Mouse (Mus musculus) liver, postnatal 0 days (tissue): ENCODE measurements around the gene Lad1.

Experiments
- CTCF ChIP-seq: sonication (generic); IDR thresholded peaks from 2 replicates; pipeline ENCODE4 v1.5.1; 2016; ENCODE audit warnings: antibody characterized with exemption, low read depth
- EP300 ChIP-seq: IDR thresholded peaks from 2 replicates; pipeline ENCODE4 v1.6.1; 2016; ENCODE audit warnings: antibody characterized with exemption, low read depth, mild to moderate bottlenecking

DNA sequence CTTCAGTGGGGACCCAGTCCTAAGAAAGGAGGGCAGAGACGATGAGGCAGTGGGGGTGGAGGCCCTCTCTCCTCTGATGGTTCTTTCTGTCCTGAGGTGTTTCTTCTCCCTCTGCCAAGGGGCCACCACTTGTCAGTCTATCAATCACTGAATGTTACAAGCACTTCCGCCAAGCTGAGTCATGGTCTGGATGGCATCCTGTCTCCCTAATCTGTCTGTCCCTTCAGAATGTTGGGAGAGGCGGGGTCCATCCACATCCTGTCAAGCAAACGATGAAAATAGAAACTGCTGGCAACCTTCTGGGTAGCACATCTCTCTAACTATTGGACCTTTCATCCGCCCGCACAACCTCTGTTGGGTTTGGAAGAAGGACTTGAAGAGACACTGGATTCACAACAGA, 26.1 kb downstream of the Lad1 start:
- TF ChIP-seq CTCF (no peak), EP300 (no peak)
